Mouse (Mus musculus): ENCODE results near the gene Opn4.

Gene Opn4

GRCm38 (mm10) chr14:34599941-34600340, at the start of gene Opn4:
Opn4 (minus strand) TSS chr14:34600142.
- DNase-seq (ENCODE audit: low spot score), result no peak

GRCm38 (mm10) chr14:34647870-34648475, 48.0 kb upstream of the Opn4 start:
- no peak for DNase-seq (ENCODE audit: low spot score)

GRCm38 (mm10) chr14:34644140-34644539, 44.2 kb upstream of the Opn4 start:
- no peak for DNase-seq (ENCODE audit: low spot score)

- DNase-seq (ENCODE audit: low spot score), result no peak
Observed at GRCm38 (mm10) chr14:34635721-34636120, 35.8 kb upstream of the Opn4 start.

GRCm38 (mm10) chr14:34635192-34635591, 35.2 kb upstream of the Opn4 start:
- DNase-seq (ENCODE audit: low spot score), result no peak

GRCm38 (mm10) chr14:34632722-34633448, 32.9 kb upstream of the Opn4 start:
- no peak for DNase-seq (ENCODE audit: low spot score)

GRCm38 (mm10) chr14:34626824-34627223, 26.9 kb upstream of the Opn4 start:
- DNase-seq (ENCODE audit: low spot score), result no peak

GRCm38 (mm10) chr14:34623531-34624210, 23.7 kb upstream of the Opn4 start:
- DNase-seq (ENCODE audit: low spot score), result no peak

GRCm38 (mm10) chr14:34623074-34623473, 23.1 kb upstream of the Opn4 start:
- no peak for DNase-seq (ENCODE audit: low spot score)

- DNase-seq (ENCODE audit: low spot score), result peak; percentile 37
Observed at GRCm38 (mm10) chr14:34620611-34621376, 20.9 kb upstream of the Opn4 start.

GRCm38 (mm10) chr14:34618808-34619207, 18.9 kb upstream of the Opn4 start:
- DNase-seq (ENCODE audit: low spot score), result no peak

- DNase-seq (ENCODE audit: low spot score), result peak; percentile 69
Observed at GRCm38 (mm10) chr14:34616821-34617220, 16.9 kb upstream of the Opn4 start.

GRCm38 (mm10) chr14:34615625-34616024, 15.7 kb upstream of the Opn4 start:
- DNase-seq (ENCODE audit: low spot score), result no peak

- no peak for DNase-seq (ENCODE audit: low spot score)
Observed at GRCm38 (mm10) chr14:34615082-34615481, 15.1 kb upstream of the Opn4 start.

- no peak for DNase-seq (ENCODE audit: low spot score)
Observed at GRCm38 (mm10) chr14:34614551-34614950, 14.6 kb upstream of the Opn4 start.

- DNase-seq (ENCODE audit: low spot score), result no peak
Observed at GRCm38 (mm10) chr14:34613523-34613922, 13.6 kb upstream of the Opn4 start.

- DNase-seq (ENCODE audit: low spot score), result no peak
Observed at GRCm38 (mm10) chr14:34612222-34612621, 12.3 kb upstream of the Opn4 start.

- no peak for DNase-seq (ENCODE audit: low spot score)
Observed at GRCm38 (mm10) chr14:34611591-34611990, 11.6 kb upstream of the Opn4 start.

- no peak for DNase-seq (ENCODE audit: low spot score)
Observed at GRCm38 (mm10) chr14:34601910-34602309, 2.0 kb upstream of the Opn4 start.

GRCm38 (mm10) chr14:34595596-34596255, 4.2 kb downstream of the Opn4 start:
- no peak for DNase-seq (ENCODE audit: low spot score)

- DNase-seq (ENCODE audit: low spot score), result no peak
Observed at GRCm38 (mm10) chr14:34591741-34592535, 8.0 kb downstream of the Opn4 start.

All from spleen, adult 12 weeks (tissue).